Mouse (Mus musculus): ENCODE measurements around the gene Kcnj2.

GRCm38 (mm10) chr11:111054252-111054651, 11.7 kb upstream of the Kcnj2 start:
- TF ChIP-seq ZC3H11A (IDR thresholded peaks at IDR 0.05; ENCODE audit: borderline replicate concordance, low read depth, low read length) (no peak), CHD2 (IDR thresholded peaks at IDR 0.05; ENCODE audit: low read depth, low read length) (no peak), MAFK (IDR thresholded peaks at IDR 0.05; ENCODE audit: insufficient read depth, low read depth, low read length) (no peak), HCFC1 (IDR thresholded peaks at IDR 0.05; ENCODE audit: borderline replicate concordance, insufficient read depth, low read length) (no peak), ZNF384 (IDR thresholded peaks at IDR 0.05; ENCODE audit: low read depth, low read length) (no peak)

All from ES-E14 (cell line).